Mouse (Mus musculus) monocyte, adult 2 months (primary cell): Measurements from ENCODE around the gene Gpr108.

ENCODE experiments used
- DNase-seq, 2 experiments: peaks; one replicate each; pipeline ENCODE4 v3.0.0; 2022; ENCODE audit warnings: low spot score in 2 of 2, low read depth in 1 of 2

The Gpr108 gene

GRCm38 (mm10) chr17:57273846-57274245 is 25.6 kb upstream of the Gpr108 start:
- no peak for DNase-seq

- no peak for DNase-seq
These were observed 23.1 kb upstream of the Gpr108 start for GRCm38 (mm10) chr17:57271301-57271700.

GRCm38 (mm10) chr17:57267556-57268126 is 19.4 kb upstream of the Gpr108 start:
- no peak for DNase-seq

GRCm38 (mm10) chr17:57264972-57265945 is 17.0 kb upstream of the Gpr108 start:
- DNase-seq: peak; percentile 63 to 74

GRCm38 (mm10) chr17:57264164-57264563 is 15.9 kb upstream of the Gpr108 start:
- no peak for DNase-seq

- no peak for DNase-seq
These were observed 14.8 kb upstream of the Gpr108 start for GRCm38 (mm10) chr17:57262901-57263550.

- no peak for DNase-seq
These were observed 13.6 kb upstream of the Gpr108 start for GRCm38 (mm10) chr17:57261796-57262195.

GRCm38 (mm10) chr17:57261286-57261685 is 13.0 kb upstream of the Gpr108 start:
- DNase-seq: no peak

- DNase-seq: no peak
These were observed 12.1 kb upstream of the Gpr108 start for GRCm38 (mm10) chr17:57260351-57260750.

- no peak for DNase-seq
These were observed 11.5 kb upstream of the Gpr108 start for GRCm38 (mm10) chr17:57259742-57260141.

- DNase-seq: no peak
These were observed 9.9 kb upstream of the Gpr108 start for GRCm38 (mm10) chr17:57258191-57258590.

GRCm38 (mm10) chr17:57256921-57257485 is 8.8 kb upstream of the Gpr108 start:
- DNase-seq: no peak

- DNase-seq: no peak
These were observed 7.1 kb upstream of the Gpr108 start for GRCm38 (mm10) chr17:57255354-57255753.

GRCm38 (mm10) chr17:57253306-57253705 is 5.1 kb upstream of the Gpr108 start:
- no peak for DNase-seq

GRCm38 (mm10) chr17:57251431-57251830 is 3.2 kb upstream of the Gpr108 start:
- DNase-seq: no peak

- no peak for DNase-seq
These were observed 2.4 kb upstream of the Gpr108 start for GRCm38 (mm10) chr17:57250461-57251160.

GRCm38 (mm10) chr17:57249186-57250181 is 1.2 kb upstream of the Gpr108 start, which contains the start of gene Trip10:
Trip10 (plus strand) TSS chr17:57249455.
- DNase-seq: peak; percentile 87 to 92

- no peak for DNase-seq
These were observed 525 bp upstream of the Gpr108 start for GRCm38 (mm10) chr17:57248771-57249170.

GRCm38 (mm10) chr17:57247393-57248200 is 649 bp downstream of the Gpr108 start:
- DNase-seq: peak; percentile 81 to 90
